Mouse (Mus musculus): Measurements from ENCODE around the gene Hlx.

DNA sequence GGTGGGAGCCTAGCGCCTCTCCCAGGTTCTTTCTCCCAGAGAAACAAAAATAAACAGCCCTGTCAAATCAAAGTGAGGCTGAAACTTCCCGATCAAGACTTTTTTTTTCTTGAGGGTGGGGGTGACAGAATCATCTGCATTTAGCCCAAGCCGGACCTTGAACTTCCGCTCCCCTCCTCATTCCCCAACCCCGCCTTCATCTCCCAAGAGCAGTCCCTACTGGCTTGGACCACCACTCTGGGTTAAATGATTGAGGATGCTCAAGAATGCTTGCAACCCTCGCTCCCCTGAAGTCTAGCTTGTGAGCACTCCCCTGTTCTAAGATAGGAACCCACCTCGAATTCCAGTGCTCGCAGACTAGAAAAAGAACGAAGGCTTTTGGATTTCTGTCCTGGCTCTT, 11.3 kb downstream of the Hlx start:
- TF ChIP-seq CTCF (IDR thresholded peaks at IDR 0.05; ENCODE audit: low read depth) = no peak
- TF ChIP-seq EP300 (IDR thresholded peaks at IDR 0.05; ENCODE audit: low read depth) = no peak

Measured in liver, embryonic 14.5 days (tissue).